Mouse (Mus musculus) lung, postnatal 0 days (tissue): ENCODE data around the gene Lgr4.

ENCODE experiments used
- CTCF ChIP-seq: IDR thresholded peaks from 2 replicates; pipeline ENCODE4 v1.5.1; 2016; ENCODE audit warnings: antibody characterized with exemption, mild to moderate bottlenecking
- EP300 ChIP-seq: IDR thresholded peaks from 2 replicates; pipeline ENCODE4 v1.6.1; 2016; ENCODE audit warnings: antibody characterized with exemption, mild to moderate bottlenecking, control low read depth

DNA sequence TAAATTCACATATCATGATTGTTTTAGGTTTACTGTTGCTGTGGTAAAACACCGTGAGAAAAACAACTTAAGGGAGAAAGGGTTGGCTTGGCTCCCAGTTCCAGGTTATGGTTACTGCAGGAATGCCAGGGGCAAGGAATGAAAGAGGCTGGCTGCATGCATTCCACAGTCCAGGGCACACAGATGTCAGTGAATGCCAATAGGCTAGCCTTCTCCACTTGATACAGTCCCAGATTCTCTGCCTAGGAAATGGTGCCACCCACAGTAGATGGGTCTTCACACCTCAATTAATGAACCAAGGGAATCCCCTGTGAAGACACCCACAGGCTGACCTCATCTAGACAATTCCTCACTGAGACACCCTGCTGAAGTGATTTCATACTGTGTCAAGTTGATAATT lies 87.2 kb downstream of the Lgr4 start:
- TF ChIP-seq EP300, result no peak
- TF ChIP-seq CTCF, result no peak
